Mouse (Mus musculus) kidney, adult 2 months (tissue): ENCODE results near the gene Krt87.

ENCODE experiments used
- CTCF ChIP-seq: fragments of 200-500 bp; conservative IDR thresholded peaks from 2 replicates; pipeline ENCODE4 v1.5.1; 2011; ENCODE audit warnings: low read depth, mild to moderate bottlenecking, control low read depth, low read length, moderate library complexity, mixed read lengths; ENCODE audit not compliant: insufficient read depth, insufficient read length
- POLR2A ChIP-seq: fragments of 200-500 bp; IDR thresholded peaks from one replicate; pipeline ENCODE4 v1.6.1; 2011; ENCODE audit warnings: low read depth, low read length, control low read depth

GRCm38 (mm10) chr15:101458361-101458930 lies 19.8 kb upstream of the Krt87 start:
- TF ChIP-seq CTCF = no peak
- no peak for TF ChIP-seq POLR2A
